Mouse (Mus musculus) retina, postnatal 1 day (tissue): ENCODE data around the gene Ninj2.
"Not testable (repeated sequence)": the region's sequence is repeated elsewhere in the genome, so short reads cannot be mapped to it uniquely, and the experiment has no call there.

ENCODE experiments used
- DNase-seq: peaks from one replicate; pipeline ENCODE4 v3.0.0-alpha.2; 2012

The Ninj2 gene

DNA sequence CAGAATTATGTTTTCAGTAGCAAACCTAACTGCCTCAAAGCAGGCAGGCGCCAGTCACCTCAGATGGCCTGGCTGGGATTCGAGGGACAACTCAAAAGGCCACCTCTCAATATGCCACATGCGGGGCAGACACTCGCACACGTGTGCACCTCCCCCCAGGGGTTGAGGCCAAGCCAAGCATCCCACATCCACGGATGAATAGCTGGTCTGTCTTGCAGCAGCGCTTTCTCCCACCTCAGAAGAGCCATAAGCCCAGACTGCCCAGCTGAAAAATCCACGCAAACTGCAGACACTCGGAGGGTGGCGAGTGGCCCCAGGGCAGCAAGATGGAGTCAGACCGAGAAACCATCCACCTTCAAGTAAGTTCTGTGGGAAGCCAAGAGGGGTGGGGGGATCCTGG lies at the start of gene Ninj2:
TSS of gene Ninj2 (plus strand) at position 251 of the 400 bp plus-strand sequence.
- peak; percentile 25 for DNase-seq

DNA sequence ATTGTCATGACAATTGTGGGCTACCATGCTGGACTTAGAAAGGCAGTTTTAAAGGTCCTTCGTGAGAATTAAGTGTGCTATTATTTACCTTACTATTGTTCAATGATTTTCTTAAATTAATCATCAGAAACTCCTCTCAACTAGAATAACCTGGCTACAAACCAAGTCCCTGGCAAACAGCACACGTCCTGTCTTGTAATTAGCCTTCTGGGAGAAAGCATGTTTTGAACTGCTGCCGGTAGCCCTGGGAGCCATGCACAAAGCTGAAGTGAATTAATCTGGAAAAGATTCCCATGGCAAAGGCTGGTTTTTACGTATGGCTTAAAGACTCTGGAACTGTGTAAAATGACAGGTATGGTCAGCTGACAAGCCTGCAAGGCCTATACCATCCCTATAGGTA lies 47.7 kb upstream of the Ninj2 start:
- DNase-seq = no peak

DNA sequence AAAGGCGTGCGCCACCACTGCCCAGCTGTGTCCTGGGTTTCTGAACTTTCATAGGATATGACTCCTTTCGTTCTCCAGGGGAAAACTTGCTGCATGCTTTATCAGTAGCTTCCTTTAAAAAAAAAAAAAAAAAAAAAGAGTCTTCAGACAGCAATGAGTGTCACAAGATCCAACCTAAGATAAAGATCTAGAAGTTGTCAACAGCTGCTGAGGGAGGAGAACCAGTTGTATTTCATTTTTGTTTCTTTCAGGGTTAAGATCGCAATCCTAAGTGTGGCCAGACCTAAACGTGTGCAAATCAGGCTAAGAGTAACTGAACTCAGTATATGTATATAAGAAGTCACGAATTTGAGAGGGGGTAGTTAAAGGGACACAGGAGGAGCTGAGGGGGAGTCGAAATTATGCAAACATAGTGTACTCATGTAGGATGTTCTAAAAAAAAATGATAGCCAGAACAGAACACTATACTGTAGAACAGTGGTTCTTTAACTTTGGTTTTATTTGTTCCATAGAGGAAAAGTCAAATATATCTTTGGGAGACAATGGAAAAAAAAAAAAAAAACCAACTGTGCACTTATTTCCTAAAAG lies 45.4 kb upstream of the Ninj2 start:
- DNase-seq = no peak

DNA sequence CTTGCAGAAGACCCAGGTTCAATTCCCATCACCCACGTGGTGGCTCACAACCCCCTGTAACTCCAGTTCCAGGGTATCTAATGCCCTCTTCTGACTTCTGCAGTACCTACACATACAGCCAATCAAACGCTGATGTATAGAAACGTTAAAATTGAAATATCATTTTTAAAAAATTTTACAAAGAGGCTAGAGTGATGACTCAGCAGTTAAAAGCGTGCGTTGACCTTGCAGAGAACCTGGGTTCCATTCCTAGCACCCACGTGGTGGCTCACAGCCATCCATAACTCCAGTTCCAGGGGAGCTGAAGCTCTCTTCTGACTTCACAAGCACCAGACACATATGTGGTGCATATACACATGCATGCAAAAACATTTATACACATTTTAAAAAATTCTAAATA lies 38.7 kb upstream of the Ninj2 start:
- no peak for DNase-seq

DNA sequence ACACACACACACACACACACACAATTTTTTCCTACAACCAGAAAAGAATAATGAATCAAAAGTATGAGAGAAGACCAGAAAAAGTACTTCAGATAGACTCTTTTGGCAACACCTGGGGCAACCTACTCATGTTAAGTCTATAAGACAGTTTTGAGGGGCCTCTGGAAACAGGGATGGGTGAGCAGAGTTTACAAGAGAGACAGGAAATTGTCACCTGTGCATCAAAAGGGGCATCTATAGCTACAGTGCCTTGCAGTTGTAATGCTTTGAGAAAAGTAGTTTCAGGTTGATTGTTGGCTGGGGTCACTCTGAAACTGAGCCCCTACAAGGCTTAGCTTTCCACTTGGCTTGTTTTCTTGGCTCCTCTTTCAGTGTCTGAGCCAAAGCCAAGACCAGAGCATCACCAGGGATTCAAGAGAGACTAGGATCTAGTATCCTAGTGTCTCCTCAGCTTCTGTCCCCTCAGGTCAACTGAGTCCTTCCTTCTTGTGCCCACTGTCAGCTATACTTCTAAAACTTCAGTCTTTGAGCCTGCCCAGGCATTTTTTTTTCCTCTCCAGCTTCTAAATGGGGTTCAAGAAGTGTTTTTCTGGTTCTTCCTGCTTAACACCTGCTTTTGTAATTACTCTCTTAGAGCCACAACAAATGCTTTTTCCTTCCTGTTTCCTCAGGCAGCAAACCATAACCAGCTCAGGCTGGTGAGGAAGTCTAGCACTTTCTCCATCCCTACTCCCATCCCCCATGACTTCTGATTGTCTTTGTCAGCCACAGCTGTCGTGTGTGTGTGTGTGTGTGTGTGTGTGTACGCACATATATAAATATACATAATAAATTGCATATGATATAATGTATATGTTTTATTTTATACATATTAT lies 37.2 kb upstream of the Ninj2 start:
- DNase-seq = no peak

DNA sequence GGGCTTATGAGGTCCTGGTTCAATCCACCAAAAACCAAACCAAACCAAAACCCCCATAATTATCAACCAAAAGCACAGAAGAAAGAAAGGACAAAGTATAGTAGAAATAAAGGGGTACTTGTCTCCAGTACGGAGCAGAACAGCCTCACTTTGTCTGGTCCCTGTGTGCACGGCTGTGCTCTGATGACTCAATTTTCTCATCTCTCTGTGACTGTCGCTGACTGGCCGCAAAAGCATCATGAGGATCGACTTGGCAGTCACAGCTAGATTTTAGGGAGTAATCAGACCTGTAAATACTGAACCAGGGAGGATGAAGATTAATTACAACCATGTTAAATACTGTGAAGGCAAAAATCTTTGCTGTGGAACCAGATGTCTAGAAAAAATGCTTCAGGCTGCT lies 30.2 kb upstream of the Ninj2 start:
- no peak for DNase-seq

DNA sequence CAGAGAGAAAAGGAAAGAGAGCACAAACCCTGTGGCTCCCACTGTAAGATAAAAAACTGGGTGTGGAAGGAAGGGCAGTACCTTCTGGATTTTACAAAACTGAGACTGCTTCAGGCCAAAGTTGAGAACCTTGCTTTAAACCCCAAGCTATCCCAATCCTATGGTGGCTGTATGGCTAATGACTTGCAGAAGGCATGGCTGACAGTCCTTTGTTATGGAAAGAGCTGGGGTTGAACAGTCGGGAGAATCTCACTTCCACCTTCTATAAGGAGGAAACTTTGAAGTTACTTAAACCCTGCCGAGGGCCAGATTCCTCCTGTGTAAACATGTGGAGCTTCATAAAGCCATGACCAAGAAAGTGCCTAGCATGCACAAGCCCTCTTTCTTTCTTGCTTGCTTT lies 28.5 kb upstream of the Ninj2 start:
- DNase-seq = no peak

DNA sequence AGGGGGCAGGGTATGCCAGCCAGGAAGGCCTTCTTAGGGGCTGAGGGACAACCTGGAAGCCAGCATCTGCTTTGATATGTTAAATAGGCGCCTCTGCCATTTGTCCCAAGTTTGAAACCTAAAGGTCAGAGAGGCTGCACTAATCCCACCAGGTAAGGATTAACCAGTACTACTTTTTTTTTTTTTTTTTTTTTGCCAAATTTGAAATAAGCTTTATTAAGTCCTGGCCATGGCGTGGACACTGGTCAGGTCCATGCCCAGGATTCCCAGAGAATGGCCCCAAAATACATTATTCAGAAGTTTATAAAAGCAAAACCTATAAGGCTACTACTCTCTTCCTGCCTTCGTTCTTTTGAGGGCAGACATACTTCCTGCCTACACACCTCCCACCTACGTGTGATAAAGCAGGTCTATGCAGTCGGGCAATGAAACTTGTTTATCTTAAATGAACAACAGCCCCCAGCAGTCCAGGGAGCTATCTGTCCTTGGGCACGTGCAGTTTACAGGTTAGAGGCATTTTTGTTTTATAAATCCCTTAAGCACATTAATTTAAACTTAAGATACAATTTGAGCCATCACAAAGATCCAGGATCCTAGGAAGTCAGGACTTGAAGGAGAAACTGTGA lies 27.5 kb upstream of the Ninj2 start:
- no peak for DNase-seq

DNA sequence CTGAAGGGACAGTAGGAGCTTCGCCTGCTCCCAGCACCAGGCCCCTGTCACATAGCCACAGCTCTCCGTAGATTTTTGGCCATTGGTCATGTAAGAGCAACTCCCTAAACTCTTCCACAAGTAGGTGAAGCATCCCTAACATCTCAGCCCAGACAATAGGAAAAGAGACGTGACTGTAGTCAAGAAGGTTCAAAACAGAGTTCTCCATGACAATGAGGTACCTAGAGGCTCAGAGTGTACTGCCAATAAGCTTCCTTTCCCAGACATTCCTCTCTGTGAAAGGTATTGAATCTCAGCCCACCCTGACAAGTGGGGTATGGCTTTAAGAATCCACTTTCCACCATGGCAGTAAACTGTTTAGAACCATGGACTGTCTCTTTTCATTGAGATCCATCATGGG lies 23.6 kb upstream of the Ninj2 start:
- no peak for DNase-seq

DNA sequence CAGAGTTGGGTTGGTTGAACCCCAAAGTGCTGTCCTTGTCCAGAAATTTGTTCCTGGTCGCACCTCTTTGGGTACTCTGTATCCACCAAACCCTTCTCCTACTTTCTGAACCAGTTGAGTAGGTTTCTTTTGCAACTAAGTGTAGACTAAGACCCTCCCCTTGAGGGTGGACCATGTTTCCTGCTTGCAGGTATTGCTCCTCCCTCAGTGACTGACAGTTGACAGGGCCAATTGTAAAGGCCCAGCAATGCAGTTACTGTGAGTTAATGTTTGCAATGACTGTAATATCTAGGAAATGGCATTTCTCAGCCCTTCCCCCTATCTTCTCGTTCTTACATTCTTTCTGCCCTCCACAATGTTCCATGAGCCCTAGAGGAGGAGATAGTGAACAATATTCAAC lies 20.5 kb upstream of the Ninj2 start:
- no peak for DNase-seq

DNA sequence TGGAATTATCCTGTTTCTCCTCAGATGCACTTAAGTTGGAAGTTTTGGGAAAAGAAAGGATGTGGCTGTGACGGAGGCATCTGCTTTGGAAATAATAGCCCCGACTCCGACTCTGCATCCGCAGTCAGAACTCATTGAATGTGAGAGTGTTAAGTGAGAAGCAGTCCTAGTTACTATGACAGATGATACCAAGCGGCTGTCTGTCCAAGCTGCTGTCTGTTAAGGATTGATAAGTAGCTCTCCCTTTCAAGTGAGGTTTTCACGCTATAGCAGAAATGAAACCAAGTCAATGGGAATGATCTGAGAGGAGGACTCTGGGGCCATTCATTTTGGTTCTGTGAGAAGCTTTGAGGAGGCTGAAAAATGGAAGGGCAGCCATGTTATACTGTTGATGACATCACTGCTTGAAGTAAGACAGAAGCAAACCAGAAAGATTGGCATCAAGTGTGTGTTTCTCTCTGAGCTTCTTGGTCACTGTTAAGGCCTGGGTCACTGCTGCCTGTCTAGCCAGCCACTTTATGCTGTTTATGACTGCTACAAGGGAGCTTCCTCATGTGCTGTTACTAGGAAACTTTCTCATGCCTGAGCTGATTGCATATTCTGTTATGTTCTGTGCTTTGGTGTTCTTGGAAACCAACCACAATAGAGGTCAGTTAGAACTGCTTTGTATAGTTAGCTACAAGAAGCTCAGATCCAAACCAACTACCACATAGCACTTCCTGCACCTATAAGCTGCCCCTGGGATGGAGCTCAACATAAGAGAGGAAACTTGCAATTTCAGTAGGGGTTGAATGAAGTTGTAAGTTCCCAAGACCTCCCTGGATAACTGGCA lies 16.3 kb upstream of the Ninj2 start:
- no peak for DNase-seq

DNA sequence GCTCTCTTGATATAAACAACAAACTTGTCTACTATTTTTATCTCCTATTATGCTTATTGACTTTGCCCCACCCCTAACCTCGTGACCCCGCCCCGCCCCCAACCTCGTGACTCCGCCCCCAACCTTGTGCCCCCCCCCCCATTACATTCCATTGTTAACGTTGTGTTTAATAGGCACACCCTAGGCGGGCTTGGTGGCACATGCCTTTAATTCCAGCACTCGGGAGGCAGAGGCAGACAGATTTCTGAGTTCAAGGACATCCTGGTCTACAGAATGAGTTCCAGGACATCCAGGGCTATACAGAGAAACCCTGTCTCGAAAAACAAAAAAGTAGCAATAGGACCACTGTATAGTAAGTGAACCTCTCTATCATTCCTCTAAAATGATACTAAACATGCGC lies 13.6 kb upstream of the Ninj2 start:
- DNase-seq = no peak

DNA sequence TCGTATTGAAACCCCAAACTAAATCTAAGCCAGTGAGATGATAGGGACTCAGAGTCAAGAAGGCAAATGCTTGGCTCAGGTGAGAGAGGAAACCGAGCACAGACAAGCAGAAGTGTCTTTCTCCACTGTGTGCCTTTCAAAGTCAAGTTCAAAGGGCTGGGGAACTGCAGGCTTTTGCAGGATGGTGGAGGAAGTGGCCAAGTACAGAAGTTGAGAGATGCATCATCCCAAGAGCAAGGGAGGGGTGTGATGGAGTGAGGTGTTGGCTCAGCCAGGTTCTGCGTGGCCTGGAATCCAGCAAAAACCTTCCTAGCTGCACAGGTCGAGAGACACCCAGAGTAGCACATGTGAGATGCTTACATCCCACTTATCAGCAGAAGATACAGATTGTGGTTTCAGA lies 11.6 kb upstream of the Ninj2 start:
- no peak for DNase-seq

DNA sequence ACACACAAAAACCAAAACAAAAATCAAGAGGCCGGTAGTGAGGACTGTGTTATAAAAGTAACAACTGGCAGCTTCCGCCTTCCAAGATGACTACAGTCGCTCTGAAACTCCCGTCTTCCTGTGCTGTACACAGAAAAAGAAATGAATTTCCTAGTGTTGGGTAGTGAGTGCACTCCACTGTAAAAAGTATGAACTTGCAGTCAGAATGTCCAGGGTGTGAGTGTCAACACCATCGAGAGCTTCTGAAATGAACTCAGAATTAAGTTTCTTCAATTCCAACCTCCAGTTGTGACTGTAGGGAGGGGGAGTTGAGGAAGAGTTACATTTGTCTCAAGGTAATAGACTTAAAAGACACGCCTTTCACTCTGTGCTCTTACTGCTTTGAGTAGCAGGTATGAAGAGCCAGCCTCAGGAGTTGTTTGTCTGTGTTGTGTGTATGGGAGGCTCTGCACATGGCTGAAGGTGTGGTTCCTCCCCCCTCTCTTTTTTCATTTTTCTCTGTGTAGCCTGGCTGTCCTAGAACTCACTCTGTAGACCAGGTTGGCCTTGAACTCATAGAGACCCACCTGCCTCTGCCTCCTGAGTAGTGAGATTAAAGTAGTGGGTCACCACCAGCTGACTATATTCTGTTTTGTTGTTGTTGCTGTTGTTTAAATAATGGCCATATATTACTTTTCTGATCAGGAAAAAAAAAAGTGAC lies 10.7 kb upstream of the Ninj2 start:
- DNase-seq = no peak

DNA sequence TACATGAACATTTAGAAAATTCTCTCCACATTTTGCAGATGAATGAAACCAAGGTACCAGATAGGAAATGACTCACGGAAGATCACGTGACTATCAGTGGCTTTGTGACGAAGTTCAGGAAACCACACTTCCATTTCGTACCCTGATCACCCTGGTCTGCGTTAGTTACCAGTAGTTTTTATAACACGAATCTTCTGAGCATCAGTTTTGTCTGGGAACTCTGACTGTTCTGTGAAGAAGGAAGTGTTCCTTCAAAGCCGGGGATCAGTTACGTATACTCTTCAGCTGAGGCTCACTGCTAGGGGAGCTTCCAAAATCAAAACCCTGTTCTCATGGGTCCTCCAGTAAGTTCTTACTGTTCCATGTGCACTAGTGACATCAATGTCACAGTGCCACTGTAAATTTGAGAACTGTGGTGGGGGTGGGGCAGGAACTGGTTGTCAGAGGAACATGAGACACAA lies 10.2 kb upstream of the Ninj2 start:
- no peak for DNase-seq

DNA sequence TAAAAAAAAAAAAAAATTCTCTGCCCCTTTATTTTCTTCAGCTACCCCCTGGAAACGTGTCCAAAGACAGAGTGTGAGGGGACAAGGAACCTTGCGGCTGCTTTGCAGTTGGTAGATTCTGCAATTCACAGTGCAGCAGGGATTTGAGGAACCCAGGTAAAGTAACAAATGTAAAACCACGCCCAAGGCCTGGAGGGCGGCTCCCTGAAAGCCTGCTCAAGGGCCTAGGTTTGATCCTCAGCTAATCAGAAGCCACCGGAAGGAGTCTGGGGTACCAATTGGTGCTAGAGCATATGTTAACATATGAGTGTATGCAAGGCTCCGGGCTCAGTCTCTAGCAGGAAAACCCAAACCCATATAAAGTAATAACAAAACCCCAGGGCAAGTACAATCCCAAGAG lies 9.7 kb upstream of the Ninj2 start:
- DNase-seq = no peak

DNA sequence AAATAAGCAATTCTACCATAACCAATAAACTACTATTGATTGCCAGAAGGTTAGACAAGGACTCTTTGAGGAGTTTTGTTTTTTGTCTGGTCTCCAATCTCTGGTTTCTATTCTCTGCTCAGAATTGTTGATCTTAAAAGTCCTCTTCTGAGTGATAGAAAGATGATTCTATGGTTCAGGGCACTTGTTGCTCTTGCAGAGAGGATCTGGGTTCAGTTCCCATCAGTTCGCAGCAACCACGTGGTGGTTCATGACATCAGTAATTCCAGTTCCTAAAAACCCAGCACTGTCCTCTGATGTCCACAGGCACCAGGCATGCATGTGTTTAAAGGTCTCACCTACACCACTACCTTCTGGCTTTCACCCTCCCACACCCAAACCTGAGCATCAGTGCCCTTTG lies 8.2 kb upstream of the Ninj2 start:
- no peak for DNase-seq

DNA sequence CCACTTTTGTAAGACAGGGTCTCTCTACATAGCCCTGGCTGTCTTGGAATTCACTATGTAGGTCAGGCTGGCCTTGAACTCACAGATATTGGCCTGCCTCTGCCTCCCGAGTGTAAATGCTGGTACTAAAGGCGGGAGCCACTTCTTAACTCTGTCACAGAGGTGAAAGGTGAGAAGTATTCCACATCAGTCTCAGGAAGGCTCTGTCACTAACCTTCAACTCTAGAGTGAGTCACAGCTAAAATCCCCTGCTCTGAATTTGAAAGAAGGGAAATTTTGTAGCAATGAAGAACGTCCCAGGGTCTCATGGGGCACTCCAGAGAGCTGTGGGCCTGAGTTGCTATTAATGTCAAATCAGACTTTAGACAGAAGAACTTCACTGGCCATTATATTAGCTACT lies 7.3 kb upstream of the Ninj2 start:
- no peak for DNase-seq

DNA sequence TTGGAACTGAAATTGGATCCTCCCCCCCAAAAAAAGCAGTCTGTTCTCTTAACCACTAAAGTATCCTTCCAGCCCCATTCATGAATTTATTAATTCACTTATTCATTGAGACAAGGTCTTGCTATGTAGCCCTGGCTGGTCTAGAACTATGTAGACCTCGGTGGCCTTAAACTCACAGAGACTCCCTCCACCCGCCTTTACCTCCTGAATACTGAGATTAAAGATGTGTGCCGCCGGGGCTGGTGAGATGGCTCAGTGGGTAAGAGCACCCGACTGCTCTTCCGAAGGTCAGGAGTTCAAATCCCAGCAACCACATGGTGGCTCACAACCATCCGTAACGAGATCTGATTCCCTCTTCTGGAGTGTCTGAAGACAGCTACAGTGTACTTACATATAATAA lies 6.1 kb upstream of the Ninj2 start:
- DNase-seq = not testable (repeated sequence)

DNA sequence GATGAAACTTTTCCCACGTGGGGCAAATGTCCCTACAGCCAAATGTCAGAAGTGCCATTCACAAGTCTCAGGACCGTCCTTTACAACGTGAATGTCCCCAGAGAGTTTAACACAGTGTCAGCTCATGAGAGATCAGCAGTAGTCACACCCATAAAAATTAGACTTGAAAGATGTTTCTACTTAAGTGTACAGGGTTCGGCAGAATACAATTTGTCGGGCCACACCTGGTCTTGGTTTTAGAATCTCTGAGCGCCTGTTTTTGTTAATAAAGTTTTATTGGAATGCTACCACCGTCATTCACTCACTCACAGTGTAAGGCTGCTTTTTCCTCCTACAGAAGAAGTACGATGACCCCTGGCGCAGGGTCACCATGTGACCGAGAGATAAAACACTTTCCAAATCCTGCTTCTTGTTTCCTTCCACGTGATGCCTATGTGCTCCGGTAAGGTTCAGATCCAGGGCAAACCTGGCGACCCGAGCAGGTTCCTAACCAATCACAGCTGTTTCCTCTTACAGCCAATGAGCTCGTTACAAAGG lies 2.4 kb upstream of the Ninj2 start:
- no peak for DNase-seq

DNA sequence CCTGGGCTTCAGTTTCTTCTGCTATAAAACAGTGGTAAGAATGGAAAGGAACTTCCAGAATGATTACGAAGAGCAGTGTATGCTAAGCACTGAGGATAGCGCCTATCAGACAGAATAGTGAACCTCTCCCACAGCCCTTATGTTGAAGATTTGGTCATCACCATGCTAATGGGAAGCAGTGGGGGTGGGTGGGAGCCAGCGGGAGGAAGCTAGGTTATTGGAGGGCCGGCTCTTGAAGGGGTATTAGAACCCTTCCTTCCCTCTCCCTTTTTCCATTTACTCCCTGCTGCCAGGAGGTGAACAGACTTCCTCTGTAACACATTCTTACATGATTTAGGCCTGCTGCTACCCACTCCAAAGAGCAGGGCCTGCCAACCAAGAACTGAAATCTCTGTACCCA lies 1.2 kb upstream of the Ninj2 start:
- DNase-seq = no peak

DNA sequence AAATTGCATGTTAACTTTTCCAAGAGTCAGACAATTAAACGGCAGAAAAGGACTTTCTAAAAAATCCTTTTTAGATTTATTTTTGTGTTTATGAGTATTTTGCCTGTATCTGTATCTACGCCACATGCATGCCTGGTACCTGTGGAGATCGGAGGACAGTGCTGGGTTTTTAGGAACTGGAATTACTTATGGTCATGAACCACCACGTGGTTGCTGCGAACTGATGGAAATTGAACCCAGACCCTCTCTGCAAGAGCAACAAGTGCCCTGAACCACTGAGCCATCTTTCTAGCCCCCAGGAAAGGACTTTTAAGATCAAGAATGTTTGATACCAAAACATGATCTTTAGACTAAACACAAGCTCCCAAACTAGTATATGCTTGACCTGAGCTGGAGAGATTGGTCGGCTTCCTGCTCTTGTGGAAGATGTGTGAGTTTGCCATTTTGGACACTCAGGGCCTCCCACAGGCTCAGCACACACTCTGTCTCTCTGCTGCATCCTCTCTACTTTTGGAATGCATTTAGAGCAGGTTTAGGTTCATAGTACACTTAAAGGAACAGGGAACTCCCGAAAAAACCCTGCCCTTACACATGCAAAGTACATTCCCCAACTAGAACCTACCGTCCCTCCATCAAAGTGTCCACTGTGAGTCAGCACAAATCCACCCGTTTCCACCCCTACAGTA lies 1.1 kb downstream of the Ninj2 start:
- DNase-seq = no peak
